Mouse (Mus musculus) T-cell, adult 2 months (primary cell): ENCODE results near the gene Zfp26.

Experiments used
- DNase-seq: peaks from one replicate; pipeline ENCODE4 v3.0.0; 2022; ENCODE audit warnings: low spot score

Zfp26 gene

GRCm38 (mm10) chr9:20459377-20460317 lies at the start of gene Zfp26:
Zfp26 (minus strand) TSS chr9:20460162.
- DNase-seq = peak; percentile 79

- no peak for DNase-seq
Observed at GRCm38 (mm10) chr9:20509676-20510075, 49.7 kb upstream of the Zfp26 start.

- no peak for DNase-seq
Observed at GRCm38 (mm10) chr9:20504801-20505200, 44.8 kb upstream of the Zfp26 start.

DNA sequence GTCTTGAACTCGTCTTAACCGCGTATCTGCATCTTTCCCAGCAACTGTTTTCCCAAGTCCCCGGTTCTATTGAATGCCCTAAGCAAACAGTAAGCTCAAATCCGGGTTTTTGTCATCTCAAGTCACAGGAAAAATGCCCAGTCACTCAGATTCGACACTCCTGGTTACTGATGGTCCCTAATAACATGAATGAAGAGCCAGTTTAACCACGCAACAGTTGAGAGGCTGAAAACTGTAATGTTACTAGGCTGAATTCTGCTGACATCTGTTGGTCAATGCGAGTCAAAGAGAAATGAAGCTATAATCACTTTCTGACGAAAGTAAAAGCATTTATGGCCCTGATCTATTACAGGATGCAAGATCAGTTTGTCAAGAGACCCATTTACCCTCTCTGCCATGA lies 33.3 kb upstream of the Zfp26 start:
- DNase-seq = peak; percentile 4

DNA sequence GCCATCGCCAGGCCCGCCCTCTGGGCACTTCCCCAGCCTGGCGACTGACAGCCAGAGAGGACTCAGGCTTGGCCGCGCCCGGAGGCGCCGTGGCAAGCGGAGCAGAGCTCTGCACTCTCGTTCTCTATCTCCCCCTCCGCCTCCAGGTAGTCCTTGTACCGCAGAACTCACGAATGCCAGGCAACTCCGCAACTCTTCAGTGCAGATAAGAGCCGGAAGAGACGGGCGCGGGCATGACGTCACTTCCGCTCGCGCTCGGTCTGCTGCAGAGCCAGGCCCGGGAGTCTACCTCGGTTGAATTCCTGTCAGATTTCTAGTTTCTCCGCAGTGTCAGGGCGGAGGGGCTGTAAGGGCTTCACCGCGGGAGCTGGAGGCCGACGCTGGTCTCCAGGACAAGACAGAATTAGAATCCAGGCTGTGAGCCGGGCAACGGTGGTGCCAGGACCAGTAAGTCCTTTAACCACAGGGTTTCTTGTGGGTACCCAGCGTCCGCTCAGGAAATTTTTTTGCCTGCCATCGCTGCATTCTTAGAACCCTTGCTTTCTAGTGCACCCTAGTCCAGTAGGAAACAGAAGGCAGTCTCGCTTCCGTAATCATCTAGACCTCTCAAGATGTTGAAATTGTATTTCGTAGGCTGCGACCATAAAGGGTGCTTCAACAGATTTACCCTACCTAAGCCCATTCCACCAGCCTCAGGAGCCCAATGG lies 32.7 kb upstream of the Zfp26 start, which contains the start of gene Zfp426:
Zfp426 (minus strand) TSS at position 220 of the 707 bp plus-strand sequence.
- DNase-seq = peak; percentile 92

DNA sequence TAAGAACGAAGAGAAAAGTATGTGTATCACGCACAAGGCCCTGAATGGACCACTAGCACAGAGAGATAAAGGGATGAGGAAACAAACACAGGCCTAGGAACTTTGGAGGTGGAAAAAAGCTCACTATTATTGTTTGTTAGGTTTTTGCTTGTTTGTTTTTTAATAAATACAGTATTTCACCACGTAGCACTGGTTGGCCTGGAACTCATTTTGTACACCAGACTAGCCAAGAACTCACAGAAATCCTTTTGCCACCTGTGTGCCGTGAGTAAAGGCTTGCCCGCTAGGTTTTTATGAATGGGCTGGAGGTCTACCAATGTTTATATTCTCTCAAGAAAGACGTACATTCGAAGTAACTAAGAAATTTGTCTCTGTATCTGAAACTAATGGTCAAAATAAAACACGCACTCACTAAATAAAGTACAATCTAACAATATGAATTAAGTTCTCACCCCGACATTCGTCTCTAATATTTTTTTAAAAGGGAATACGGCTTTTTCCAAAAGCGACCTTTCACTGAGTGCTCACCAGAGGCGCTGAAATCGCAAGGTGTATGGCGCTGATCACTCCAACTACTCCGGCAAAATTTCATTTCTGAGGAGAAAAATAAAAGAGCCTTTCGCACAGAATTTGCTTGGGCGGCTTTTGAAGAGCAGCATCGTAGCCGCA lies 32.0 kb upstream of the Zfp26 start:
- DNase-seq = no peak

DNA sequence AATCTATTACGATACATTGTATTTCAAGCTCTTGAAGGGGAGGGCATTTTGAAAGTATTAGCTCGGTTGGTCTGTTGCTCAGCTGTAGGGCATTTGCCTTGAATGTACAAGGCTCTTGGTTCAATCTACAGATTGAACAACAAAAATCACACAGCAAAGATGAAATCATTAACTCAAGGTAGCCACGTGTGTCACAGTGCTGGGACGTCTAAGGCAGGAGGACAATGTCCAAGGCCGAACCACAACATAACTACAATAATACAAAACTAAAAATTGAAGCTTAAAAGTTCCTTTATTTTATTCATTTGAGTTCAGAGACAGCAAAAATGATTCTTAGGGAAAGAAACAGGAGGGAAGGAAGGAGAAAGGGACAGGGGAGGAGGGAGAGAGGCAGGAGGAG lies 29.6 kb upstream of the Zfp26 start:
- no peak for DNase-seq

DNA sequence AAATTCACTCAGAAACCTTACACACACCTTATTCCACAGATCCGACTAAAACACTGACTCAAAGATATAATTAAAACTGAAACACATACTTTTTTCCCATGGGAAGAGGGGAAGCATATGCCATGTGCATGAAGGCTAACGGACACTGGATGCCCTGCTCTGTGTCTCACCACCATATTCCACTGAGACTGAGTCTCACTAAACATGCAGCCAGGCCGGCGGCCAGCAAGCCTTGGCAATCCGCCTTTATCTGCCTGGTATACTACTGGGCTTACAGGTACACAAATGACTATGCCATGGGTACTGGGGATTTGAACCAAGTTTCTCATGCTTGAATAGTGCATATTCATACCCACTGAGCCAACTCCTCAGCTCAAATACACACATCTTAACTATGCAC lies 19.4 kb upstream of the Zfp26 start:
- DNase-seq = no peak

DNA sequence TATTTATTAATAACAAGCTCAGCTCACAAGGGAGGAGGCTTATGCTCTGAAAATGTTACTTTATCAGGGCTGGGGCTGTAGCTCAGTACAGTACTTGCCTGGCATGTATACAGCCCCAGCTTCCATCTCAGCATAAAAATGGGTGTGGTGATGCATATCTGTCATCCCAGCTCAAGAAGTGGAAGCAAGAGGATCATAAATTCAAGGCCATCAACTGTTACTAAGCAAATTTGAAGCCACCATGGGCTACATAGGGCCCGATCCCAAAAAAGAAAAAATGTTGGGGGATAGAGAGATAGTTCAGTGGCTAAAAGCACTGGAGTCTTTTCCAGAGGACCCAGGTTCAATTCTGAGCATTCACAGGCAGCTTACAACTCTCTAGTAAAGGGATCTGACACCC lies 16.7 kb upstream of the Zfp26 start:
- no peak for DNase-seq

GRCm38 (mm10) chr9:20466761-20467442 lies 6.9 kb upstream of the Zfp26 start:
- DNase-seq = peak; percentile 61

DNA sequence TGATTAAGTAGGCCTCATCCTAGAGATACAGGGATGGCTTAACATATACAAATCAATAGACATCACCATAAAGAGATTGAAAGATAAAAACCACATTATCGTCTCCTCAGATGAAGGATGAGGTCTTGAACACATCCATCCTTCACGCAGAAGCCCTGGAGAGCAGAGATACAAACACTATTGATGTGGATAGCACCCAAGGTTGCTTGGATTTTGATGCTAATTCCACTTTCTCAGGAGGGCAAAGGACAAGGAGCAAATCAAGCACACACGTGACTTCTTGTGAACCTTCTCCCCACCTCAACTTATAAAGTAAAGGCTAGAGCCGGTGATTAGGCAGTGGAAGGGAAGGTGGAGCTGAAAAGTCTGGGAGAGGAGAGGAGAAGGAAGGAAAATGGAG lies 6.3 kb downstream of the Zfp26 start:
- no peak for DNase-seq

DNA sequence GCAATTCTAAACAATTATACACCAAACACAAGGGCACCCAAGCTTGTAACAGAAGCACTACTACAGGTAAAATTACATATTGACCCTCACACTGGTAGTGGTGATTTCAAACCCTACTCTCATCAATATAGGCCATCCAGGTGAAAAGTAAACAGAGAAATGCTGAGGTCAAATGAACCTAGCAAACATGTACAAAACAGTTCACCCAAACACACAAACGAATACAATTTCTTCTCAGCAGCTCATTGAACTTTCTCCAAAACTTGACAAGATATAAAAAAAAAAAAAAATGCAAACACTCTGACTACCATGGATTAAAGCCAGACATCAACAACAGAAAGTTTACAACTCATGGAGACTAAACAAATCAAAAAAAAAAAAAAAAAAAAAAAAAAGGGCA lies 8.5 kb downstream of the Zfp26 start:
- DNase-seq = no peak

- no peak for DNase-seq
Observed at GRCm38 (mm10) chr9:20443183-20443783, 16.7 kb downstream of the Zfp26 start.

GRCm38 (mm10) chr9:20430004-20430403 lies 30.0 kb downstream of the Zfp26 start:
- no peak for DNase-seq

GRCm38 (mm10) chr9:20411460-20411859 lies 48.5 kb downstream of the Zfp26 start:
- no peak for DNase-seq

GRCm38 (mm10) chr9:20409319-20409718 lies 50.6 kb downstream of the Zfp26 start:
- no peak for DNase-seq

DNA sequence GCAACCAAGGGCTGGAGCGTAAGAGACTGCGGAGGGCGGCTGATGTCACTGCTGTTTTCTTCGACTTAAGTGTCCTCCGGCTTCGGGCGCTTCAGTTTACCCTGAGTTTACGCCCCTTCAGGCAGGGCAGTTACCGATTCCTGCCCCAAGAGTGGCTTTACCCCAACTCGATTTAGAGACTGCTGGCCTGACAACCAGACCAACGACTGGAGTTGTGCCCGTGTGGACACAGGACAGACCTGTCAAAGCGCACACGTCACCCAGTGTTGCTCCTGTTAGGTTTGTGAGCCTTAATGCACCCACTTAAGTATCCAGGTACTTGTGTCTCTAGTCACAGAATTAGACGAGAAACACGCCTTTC lies 74.6 kb downstream of the Zfp26 start:
- no peak for DNase-seq

DNA sequence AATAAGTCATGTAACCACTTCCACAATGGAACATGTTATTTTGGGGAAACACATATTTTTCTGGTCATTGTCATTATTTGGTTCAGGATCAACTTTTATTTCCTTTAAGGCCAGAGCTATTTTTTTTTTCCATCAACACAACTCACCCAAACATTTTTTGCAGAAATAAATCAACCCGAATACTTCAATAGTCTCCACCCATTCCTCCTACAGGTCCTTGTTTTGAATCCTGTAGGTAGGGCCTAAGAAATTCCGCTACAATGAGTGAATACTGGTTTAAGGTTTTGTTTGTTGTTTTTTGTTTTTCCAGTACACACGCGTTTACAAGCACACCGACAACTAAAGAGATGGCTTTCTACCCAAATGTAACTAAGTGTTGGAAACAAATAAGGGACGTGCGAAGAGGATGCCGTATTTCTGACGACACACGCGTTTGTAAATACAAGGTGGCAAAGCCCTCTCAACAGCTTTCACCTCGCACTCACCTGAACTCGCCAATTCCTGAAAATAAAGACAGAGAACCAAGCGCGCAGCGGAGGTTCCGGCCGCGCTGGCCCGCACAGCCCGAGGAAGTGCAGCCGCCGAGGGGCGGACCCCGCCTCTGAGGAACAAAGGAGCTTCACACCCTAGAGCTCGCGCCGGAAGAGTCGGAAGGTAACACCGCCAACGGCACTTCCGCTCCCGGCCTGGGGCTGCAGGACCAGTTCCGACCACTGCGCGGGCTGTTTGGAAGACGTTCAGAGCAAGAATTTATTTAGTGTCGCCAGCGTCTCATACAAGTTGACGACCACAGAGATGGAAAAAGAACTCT lies 75.2 kb downstream of the Zfp26 start, which contains the start of gene Zfp560:
Zfp560 (minus strand) TSS at position 646 of the 811 bp plus-strand sequence.
- DNase-seq = peak; percentile 92

- DNase-seq = no peak
Observed at GRCm38 (mm10) chr9:20383659-20384058, 76.3 kb downstream of the Zfp26 start.
